Mouse (Mus musculus) heart, postnatal 0 days (tissue): ENCODE results near the gene Lamb1.

Experiments
- CTCF ChIP-seq: IDR thresholded peaks from 2 replicates; pipeline ENCODE4 v1.5.1; 2016; ENCODE audit warnings: antibody characterized with exemption, control low read depth, low read depth
- EP300 ChIP-seq: IDR thresholded peaks from 2 replicates; pipeline ENCODE4 v1.6.1; 2016; ENCODE audit warnings: antibody characterized with exemption, low read depth

DNA sequence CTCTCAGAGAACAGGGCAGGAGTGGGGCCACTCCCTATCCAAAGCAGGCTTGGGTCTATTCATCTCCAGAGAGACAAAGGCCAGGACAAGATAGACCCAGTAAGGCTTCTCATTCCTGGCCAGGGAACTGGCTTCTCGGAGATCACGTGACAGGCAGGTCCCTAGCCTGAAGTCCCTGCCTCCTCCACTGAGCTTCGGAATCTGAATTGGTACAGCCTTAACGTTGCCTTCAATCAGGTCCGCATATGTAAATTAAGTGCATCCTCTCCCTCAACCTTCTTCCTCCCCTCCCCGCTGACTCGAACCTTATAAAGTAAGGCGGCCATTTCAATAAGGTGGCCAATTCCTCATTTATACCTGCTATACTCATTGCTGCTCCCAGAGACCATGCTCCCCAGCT is 39.6 kb upstream of the Lamb1 start:
- TF ChIP-seq CTCF (no peak), EP300 (no peak)
